Mouse (Mus musculus) cerebellum, postnatal 4 days (tissue): ENCODE measurements at regions not wholly inside any gene's neighbourhood (a gene's known extent, or its start where the extent isn't known, plus 50 kb on each side); places are given as distances from the start of the nearest gene placed in this dataset.

Experiments used
- DNase-seq, 2 experiments: peaks; one replicate each; pipeline ENCODE4 v3.0.0; 2022; ENCODE audit warnings: low spot score in 2 of 2, mixed read lengths in 1 of 2

- DNase-seq = no peak
These were observed 139.2 kb upstream of the Cep126 start for GRCm38 (mm10) chr9:8273253-8273652.

- no peak for DNase-seq
These were observed 115.4 kb upstream of the Cep126 start for GRCm38 (mm10) chr9:8249542-8249941.

DNA sequence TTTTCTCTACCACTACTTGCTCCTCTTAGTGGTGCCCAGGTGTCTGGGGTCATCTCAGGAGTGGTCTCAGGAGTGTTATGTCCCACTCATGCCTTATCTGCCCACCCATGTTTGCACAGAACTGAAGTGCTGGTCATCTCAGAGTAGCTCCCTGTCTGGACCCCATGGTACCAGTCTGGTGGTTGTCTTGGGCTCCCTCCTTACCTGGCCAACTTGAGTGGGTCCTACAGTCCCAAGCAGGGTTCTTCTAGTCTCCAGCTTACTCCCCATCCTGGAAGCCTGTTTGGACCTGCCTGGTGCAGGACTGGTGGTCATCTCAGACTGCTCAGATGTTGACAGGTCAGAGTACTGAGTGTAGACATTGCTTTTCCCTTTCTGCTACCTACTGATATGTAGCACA, 94.0 kb upstream of the Cep126 start:
- no peak for DNase-seq

GRCm38 (mm10) chr9:8226415-8226814, 92.3 kb upstream of the Cep126 start:
- DNase-seq = no peak

DNA sequence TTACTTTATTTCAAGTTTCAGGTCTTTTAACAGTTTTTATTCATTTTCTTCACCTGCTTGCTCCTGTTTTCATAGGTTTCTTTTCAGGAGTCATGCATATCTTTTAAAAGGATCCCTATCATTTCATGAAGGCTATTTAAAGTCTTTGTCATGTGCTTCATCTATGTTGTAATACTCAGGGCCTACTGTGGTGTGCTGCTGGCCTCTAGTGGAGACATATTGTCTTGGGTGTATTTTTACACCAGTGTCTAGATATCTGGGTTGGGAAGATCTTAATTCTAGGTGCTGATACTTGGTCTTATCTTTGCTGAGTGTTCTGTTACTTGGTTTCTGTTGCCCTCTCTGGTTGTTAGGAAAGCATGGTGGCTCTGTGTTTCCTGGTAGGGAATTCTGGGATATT, 74.8 kb upstream of the Cep126 start:
- peak in 1 of 2 experiments; percentile 10 for DNase-seq

GRCm38 (mm10) chr9:8185433-8185832, 51.3 kb upstream of the Cep126 start:
- DNase-seq = no peak
